Mouse (Mus musculus) kidney, embryonic 16.5 days (tissue): ENCODE measurements around the gene Mapkapk2. TPM values are rescaled to one million over a fixed set of nuclear protein-coding genes. Genes with fewer than 3 reads are reported as not detected.

Experiments
- ATAC-seq: fragments of 200-750 bp; cut with Nextera tagmentation; 2 replicates; pipeline ENCODE4 v1.8.0; 2017; ENCODE audit warnings: moderate TSS enrichment; ENCODE audit not compliant: low FRiP score, low TSS enrichment
- H3K27ac ChIP-seq: fragments of 300-500 bp; sonication (generic); 2 replicates; pipeline ENCODE4 v1.5.1; 2014; ENCODE audit warnings: low read length
- H3K27me3 ChIP-seq: fragments of 300-500 bp; sonication (generic); 2 replicates; pipeline ENCODE4 v1.6.1; 2014; ENCODE audit warnings: low read length, control low read depth, mixed read lengths; ENCODE audit not compliant: insufficient read depth
- H3K36me3 ChIP-seq: fragments of 300-500 bp; sonication (generic); 2 replicates; pipeline ENCODE4 v1.6.1; 2014; ENCODE audit warnings: low read length, control low read depth, mixed read lengths; ENCODE audit not compliant: insufficient read depth
- H3K4me1 ChIP-seq: fragments of 300-500 bp; sonication (generic); 2 replicates; pipeline ENCODE4 v1.6.1; 2014; ENCODE audit warnings: low read length, control low read depth, mixed read lengths; ENCODE audit not compliant: insufficient read depth
- H3K4me2 ChIP-seq: fragments of 300-500 bp; sonication (generic); replicated peaks from 2 replicates; pipeline ENCODE4 v1.6.1; 2014; ENCODE audit warnings: low read depth, low read length
- H3K4me3 ChIP-seq: fragments of 300-500 bp; sonication (generic); 2 replicates; pipeline ENCODE4 v1.5.1; 2014; ENCODE audit warnings: mild to moderate bottlenecking, low read length
- H3K9ac ChIP-seq: fragments of 300-500 bp; sonication (generic); replicated peaks from 2 replicates; pipeline ENCODE4 v1.6.1; 2014; ENCODE audit warnings: low read length
- H3K9me3 ChIP-seq: fragments of 300-500 bp; sonication (generic); 2 replicates; pipeline ENCODE4 v1.6.1; 2016; ENCODE audit warnings: low read length, control low read depth
- WGBS: fragments of 180-500 bp; shearing (Covaris S2); extraction: QIAGEN DNeasy Blood & Tissue Kit; methylation state at CpG from one replicate; pipeline ENCODE4 v1.1.7; 2014; 5-methylcytosine and 5-hydroxymethylcytosine counted together
- polyA plus RNA-seq: library from polyadenylated mRNA; unstranded; fragments of >200 nt; fragmentation: Nextera tagmentation; extraction: Ambion mirVana; gene quantifications from 2 replicates; pipeline ENCODE4 v1.2.1, GENCODE M21; 2015

Gene Mapkapk2
- polyA plus RNA-seq, 1 experiment from 2014 or later = 43.9 TPM

- no peak for ATAC-seq
- Histone ChIP-seq H3K9ac (no peak overlapping the region), H3K4me2 (no peak overlapping the region), H3K4me1 (peaks cover 16% of the 10 kb centered on the region), H3K27me3 (no peaks in the 10 kb centered on the region), H3K9me3 (no peaks in the 10 kb centered on the region), H3K4me3 (no peak overlapping the region), H3K36me3 (no peaks in the 10 kb centered on the region; the same call in 1 of the 2 replicates), H3K27ac (no peak overlapping the region)
- 87% methylated on average over 7 of the region's 7 CpGs for WGBS
Measured at GRCm38 (mm10) chr1:131069010-131069409, 28.6 kb downstream of the Mapkapk2 start.

GRCm38 (mm10) chr1:131068011-131068727 lies 29.5 kb downstream of the Mapkapk2 start:
- Histone ChIP-seq H3K36me3 (no peaks in the 10 kb centered on the region; the same call in 1 of the 2 replicates), H3K27me3 (no peaks in the 10 kb centered on the region), H3K4me1 (peaks cover 16% of the 10 kb centered on the region), H3K4me2 (no peak overlapping the region), H3K9me3 (no peaks in the 10 kb centered on the region), H3K27ac (no peak overlapping the region), H3K4me3 (no peak overlapping the region), H3K9ac (no peak overlapping the region)
- WGBS = 85% methylated on average over 10 of the region's 10 CpGs
- ATAC-seq = no peak

GRCm38 (mm10) chr1:131064202-131064601 lies 33.4 kb downstream of the Mapkapk2 start:
- WGBS = 67% methylated on average over 6 of the region's 6 CpGs
- Histone ChIP-seq H3K4me3 (no peak overlapping the region), H3K4me2 (no peak overlapping the region), H3K36me3 (no peaks in the 10 kb centered on the region), H3K27ac (no peak overlapping the region), H3K4me1 (peaks cover 41% of the 10 kb centered on the region), H3K27me3 (no peaks in the 10 kb centered on the region), H3K9ac (no peak overlapping the region), H3K9me3 (no peaks in the 10 kb centered on the region)
- no peak for ATAC-seq

GRCm38 (mm10) chr1:131062821-131063220 lies 34.8 kb downstream of the Mapkapk2 start:
- no peak overlapping the region for H3K9ac ChIP-seq
- H3K4me1 ChIP-seq = peaks cover 47% of the 10 kb centered on the region
- no peaks in the 10 kb centered on the region for H3K27me3 ChIP-seq
- no peak for ATAC-seq
- no peak overlapping the region for H3K27ac ChIP-seq
- peaks cover under 1% of the 10 kb centered on the region; the same call in 1 of the 2 replicates for H3K36me3 ChIP-seq
- 78% methylated on average over 6 of the region's 6 CpGs for WGBS
- no peaks in the 10 kb centered on the region for H3K9me3 ChIP-seq
- no peak overlapping the region for H3K4me2 ChIP-seq
- H3K4me3 ChIP-seq = no peak overlapping the region

GRCm38 (mm10) chr1:131061740-131062254 lies 35.8 kb downstream of the Mapkapk2 start:
- no peak overlapping the region for H3K9ac ChIP-seq
- H3K9me3 ChIP-seq = no peaks in the 10 kb centered on the region
- no peak overlapping the region for H3K4me2 ChIP-seq
- WGBS = 81% methylated on average over 7 of the region's 7 CpGs
- no peak overlapping the region for H3K27ac ChIP-seq
- no peak overlapping the region for H3K4me3 ChIP-seq
- H3K27me3 ChIP-seq = no peaks in the 10 kb centered on the region
- H3K36me3 ChIP-seq = peaks cover 11% of the 10 kb centered on the region; the same call in 1 of the 2 replicates
- H3K4me1 ChIP-seq = peaks cover 47% of the 10 kb centered on the region
- no peak for ATAC-seq

- H3K4me2 ChIP-seq = no peak overlapping the region
- no peak overlapping the region for H3K4me3 ChIP-seq
- H3K9me3 ChIP-seq = no peaks in the 10 kb centered on the region
- no peak overlapping the region for H3K9ac ChIP-seq
- 41% methylated on average over 13 of the region's 13 CpGs for WGBS
- peaks cover 17% of the 10 kb centered on the region for H3K36me3 ChIP-seq
- peaks cover 47% of the 10 kb centered on the region for H3K4me1 ChIP-seq
- H3K27me3 ChIP-seq = no peaks in the 10 kb centered on the region
- H3K27ac ChIP-seq = no peak overlapping the region
- peak; percentile 32; the same call in 1 of the 2 replicates for ATAC-seq
Measured at GRCm38 (mm10) chr1:131060290-131061253, 37.1 kb downstream of the Mapkapk2 start.

GRCm38 (mm10) chr1:131059841-131060240 lies 37.8 kb downstream of the Mapkapk2 start:
- 91% methylated on average over 5 of the region's 5 CpGs for WGBS
- peaks cover 24% of the 10 kb centered on the region for H3K36me3 ChIP-seq
- H3K9ac ChIP-seq = no peak overlapping the region
- no peak overlapping the region for H3K27ac ChIP-seq
- peaks cover 47% of the 10 kb centered on the region for H3K4me1 ChIP-seq
- H3K27me3 ChIP-seq = no peaks in the 10 kb centered on the region
- no peaks in the 10 kb centered on the region for H3K9me3 ChIP-seq
- no peak overlapping the region for H3K4me3 ChIP-seq
- no peak for ATAC-seq
- H3K4me2 ChIP-seq = no peak overlapping the region

- WGBS = 52% methylated on average over 1 of the region's 1 CpGs
- Histone ChIP-seq H3K4me1 (peaks cover 47% of the 10 kb centered on the region), H3K9me3 (no peaks in the 10 kb centered on the region), H3K36me3 (peaks cover 29% of the 10 kb centered on the region), H3K27ac (no peak overlapping the region), H3K4me3 (no peak overlapping the region), H3K27me3 (no peaks in the 10 kb centered on the region), H3K4me2 (no peak overlapping the region), H3K9ac (no peak overlapping the region)
- ATAC-seq = no peak
Measured at GRCm38 (mm10) chr1:131059411-131059810, 38.2 kb downstream of the Mapkapk2 start.

GRCm38 (mm10) chr1:131058431-131058830 lies 39.2 kb downstream of the Mapkapk2 start:
- Histone ChIP-seq H3K36me3 (peaks cover 35% of the 10 kb centered on the region), H3K4me3 (no peak overlapping the region), H3K9ac (no peak overlapping the region), H3K4me1 (peaks cover 41% of the 10 kb centered on the region), H3K27ac (no peak overlapping the region), H3K27me3 (no peaks in the 10 kb centered on the region), H3K9me3 (no peaks in the 10 kb centered on the region), H3K4me2 (no peak overlapping the region)
- ATAC-seq = no peak
- WGBS = 66% methylated on average over 7 of the region's 7 CpGs
